Mouse (Mus musculus) liver, postnatal 0 days (tissue): ENCODE measurements around the gene Shisa7.

ENCODE experiments used
- CTCF ChIP-seq: sonication (generic); IDR thresholded peaks from 2 replicates; pipeline ENCODE4 v1.5.1; 2016; ENCODE audit warnings: antibody characterized with exemption, low read depth
- EP300 ChIP-seq: IDR thresholded peaks from 2 replicates; pipeline ENCODE4 v1.6.1; 2016; ENCODE audit warnings: antibody characterized with exemption, low read depth, mild to moderate bottlenecking

DNA sequence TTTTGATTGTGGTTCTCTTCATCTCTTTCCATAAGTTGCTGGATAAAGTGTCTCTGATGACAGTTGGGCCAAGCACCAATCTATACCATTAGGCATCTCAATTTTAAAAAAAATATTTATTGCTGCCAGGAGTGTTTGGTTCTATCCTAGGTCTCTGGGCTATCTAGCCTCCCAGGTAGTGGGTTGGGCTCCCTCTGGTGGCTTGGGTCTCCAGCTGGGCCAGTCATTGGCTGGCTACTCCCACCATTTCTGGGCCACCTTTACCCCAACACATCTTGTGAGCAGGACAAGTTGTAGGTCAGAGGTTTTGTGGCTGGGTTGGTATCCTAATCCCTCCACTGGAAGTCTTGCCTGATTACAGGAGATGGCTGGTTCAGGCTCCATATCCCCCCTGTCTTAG is 33.7 kb upstream of the Shisa7 start:
- TF ChIP-seq CTCF (peak; percentile 57), EP300 (no peak)
